Mouse (Mus musculus): ENCODE results near the gene Ndufb2.

Ndufb2 gene

DNA sequence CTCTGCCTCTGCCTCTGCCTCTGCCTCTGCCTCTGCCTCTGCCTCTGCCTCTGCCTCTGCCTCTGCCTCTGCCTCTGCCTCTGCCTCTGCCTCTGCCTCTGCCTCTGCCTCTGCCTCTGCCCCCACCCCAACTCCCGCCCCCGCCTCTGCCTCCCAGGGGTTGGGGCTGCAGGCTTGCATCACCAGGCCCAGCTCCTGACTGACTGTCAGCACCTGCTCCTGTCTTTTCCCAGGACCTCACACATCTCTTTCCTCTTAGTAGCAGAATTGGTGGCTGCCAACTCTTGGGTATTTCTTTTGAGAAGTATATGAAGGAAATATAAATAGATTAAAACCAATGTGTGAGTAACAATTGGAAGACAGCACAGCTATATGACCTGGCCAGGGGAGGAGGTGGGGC lies 11.8 kb upstream of the Ndufb2 start:
- no peak for DNase-seq (ENCODE audit: low spot score)

DNA sequence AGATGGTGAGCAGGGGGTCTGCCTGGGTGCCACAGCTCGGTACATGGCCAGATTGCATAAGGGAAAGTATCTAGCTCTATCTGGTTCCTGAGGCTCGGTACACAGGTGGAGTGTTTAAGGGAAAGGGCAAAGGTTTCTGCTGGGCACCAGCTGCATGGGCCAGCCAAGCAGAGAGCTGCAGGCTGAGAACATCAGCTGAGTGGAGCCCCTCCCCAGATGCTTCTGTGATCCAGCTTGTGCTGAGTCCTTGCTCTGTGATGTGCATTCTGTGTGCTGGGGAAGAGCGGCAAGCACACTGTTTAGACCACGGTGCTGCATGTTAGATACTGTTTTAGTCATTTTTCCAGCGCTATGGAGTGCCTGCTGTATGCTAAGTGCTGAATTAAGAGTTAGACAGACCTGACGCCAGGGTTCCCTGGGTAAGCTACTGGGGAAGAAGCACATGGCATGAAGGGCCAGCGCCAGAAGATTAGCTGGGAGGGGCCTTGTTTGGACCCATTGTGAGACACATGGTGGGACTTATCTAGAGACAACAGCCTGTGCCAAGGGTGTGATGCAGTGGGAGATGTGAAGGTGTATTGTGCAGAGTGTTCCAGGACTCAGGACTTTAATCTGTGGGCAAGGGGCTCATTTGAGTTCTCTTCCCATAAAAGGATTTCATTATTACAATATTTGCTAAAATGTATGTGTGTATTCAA lies 11.1 kb upstream of the Ndufb2 start:
- no peak for DNase-seq (ENCODE audit: low spot score)

DNA sequence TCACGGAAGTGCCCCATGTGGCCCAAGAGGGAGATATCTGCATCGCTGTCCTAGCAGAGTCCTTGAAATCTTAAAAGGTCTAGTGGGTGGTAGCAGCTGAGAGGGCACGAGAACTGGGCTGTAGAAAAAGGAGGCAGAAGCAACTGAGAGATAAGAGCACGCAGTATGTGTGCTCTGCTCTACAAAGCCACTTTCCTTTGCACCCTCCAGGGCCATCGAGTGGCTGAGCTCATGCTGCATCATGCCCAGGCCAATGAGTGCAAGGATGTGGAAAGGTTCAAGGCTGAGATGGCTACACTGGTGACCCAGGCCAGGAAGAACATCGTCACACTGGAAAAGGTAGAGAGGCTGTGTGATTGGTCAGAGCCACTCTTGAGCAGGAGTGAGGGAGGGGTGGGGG lies 6.9 kb upstream of the Ndufb2 start, which contains the start of gene Gm42420:
Gm42420 (plus strand) TSS at position 237 of the 400 bp plus-strand sequence.
- no peak for DNase-seq (ENCODE audit: low spot score)

DNA sequence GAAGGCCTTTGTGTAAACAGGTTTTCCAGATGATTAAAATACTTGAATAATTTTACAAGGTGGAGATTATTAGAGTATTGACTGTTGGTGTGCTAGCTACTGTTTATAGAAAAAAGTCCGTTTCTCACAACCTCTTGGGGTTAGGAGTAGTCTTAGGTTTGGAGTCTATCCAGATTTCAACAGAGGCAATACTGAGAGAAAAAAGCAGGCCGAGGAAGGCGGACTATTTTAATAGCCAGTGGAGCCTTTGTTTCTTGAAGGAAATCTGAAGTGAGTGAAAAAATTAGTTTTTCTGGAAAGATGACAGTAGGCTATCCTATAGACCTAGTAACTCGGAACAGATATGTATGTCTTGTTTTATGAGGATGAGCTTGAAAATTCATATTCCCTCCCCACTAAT lies 893 bp upstream of the Ndufb2 start:
- no peak for DNase-seq (ENCODE audit: low spot score)

DNA sequence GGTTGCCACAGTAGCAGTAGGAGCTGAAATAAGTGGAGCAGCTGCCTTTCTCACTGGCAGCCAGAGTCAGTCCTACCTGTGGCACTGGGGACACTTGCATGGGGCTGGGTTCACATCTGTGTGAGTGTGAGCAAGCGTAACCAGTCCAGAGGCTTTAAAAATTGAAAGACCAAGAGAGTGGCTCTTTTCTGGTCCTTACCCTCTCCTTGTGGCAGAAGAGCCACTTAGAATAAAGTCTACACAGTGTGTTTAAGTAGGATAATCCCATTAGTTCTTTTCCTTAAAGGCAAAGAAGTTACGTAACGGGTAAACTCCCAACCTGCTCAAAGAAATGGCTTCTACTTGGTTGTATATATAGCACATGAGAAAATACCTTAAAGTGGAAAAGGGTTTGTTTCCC lies 8.5 kb downstream of the Ndufb2 start:
- no peak for DNase-seq (ENCODE audit: low spot score)

DNA sequence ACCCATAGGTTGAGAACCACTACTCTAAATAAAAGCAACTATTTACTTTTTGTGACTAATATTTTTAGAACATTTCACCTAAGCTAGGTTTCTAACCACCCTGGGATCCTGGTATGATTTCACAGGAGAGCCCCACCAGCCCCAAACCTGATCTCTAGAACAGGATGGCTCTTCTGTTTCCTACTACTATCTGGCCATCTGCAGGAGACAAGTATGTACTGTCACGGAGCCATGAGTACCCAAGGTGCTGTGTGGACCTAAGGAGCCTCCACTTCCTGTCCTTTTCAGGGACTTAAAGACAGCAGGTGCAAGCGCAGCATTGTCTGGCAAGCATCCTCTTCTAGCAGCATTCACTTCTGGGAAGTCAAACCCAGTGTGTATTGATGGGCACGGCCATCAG lies 9.5 kb downstream of the Ndufb2 start:
- no peak for DNase-seq (ENCODE audit: low spot score)

DNA sequence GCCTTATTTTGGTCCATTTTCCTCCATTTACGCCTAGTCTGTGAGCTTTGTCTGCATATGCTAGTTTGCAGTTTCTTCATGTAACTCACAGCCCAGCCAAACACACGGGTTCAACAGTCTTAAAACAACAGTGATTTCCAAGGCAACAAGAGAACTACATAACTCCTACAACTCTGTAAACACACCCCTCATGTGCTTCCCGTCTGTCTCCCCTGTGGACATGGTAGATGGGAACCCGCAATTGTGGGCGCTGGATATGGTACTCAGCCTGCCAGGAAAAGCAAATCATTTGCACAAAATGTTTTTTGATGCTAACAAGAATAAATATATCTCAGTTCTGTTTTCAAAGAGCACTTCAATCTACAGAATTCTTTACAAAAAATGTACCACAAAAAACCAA lies 12.2 kb downstream of the Ndufb2 start:
- DNase-seq (ENCODE audit: low spot score): no peak

DNA sequence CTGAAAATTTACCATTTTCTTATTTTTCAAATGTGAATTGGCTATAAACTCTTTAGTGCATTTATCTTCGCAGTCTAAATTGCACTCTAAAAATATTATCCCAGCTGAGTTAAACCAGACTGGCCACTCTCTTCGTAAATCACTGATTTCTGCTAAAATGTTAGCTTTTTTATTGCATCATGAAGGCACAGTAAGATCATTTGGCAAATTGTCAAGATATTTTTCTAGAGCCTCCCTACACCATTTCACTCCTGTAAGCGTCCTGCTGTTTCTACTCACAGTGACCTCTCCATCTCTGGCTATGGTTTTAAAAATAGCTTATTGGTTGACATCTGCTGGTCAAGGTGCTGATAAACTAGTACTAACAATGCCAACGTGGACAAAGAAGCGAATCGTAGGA lies 13.7 kb downstream of the Ndufb2 start:
- DNase-seq (ENCODE audit: low spot score): no peak

DNA sequence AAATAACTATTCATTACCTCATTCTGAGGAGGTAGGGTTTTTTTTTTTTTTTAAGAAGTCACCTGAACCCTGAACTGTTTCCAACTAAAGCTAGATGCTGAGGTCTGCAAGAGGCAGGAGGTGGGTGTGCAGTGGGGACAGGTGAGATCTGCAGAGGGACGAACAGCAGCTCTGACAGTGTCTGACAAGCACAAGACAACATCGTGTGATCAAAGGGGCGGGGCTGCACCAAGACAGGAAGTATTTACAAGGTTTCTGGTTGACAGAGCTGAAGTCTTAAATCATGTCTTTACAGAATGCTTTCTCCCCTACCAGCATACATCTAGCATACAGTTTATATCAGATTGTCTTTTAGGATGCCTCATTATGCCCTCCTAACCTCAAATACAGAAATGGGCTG lies 14.5 kb downstream of the Ndufb2 start:
- no peak for DNase-seq (ENCODE audit: low spot score)

DNA sequence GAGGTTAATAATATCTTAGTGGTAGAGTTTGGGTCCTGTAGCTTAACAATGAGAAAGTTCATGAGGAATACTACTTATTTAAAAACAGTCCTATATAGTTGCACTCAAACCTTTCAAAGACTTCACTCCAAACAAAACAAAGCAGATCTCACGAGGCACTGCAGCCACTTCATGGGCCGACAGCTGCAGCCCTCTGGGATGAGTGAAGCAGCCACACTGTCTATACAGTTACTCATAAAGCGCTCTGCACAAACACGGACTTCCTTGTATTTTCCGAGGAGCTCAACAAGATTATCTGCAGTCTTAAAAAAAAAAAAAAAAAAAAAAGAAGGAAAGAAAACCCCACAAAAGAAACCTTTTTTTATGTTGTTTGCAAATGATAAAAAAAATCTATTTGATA lies 15.0 kb downstream of the Ndufb2 start:
- DNase-seq (ENCODE audit: low spot score): no peak

DNA sequence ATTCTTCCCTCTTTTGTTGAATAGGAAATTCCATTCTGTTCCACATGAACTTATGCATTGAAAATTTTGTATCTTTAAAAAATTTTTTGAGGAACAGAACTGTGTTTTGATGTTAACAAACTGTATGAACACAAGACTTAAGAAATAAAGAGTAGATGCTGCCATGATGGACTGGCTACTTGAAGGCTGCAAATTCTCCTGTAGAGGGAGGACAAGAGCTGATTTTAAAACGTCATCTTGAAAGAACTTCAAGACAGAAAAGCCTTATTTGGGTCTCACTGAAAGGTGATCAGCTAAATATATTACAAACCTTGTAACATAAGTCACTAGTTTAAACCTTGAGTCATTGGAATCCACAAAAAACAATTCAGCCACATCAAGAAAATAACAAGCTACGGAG lies 17.8 kb downstream of the Ndufb2 start:
- no peak for DNase-seq (ENCODE audit: low spot score)

DNA sequence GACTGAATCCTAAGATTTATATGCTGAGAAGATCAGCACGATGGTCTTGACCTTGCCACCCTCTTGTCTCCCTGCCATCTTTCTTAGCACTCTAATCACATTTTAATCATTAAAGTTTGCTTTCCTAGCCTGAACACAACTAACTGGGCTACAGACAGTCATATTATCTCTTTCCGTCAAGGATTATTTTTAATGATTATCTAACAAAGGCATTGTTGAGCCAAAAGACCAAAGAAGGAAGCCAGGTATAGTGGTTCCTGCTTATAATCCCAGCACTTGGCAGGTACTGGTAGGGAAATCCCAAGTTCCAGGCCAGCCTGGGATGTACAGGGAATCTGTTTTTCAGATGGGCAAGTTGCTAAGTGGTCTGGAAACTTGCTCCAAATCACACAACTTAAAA lies 18.9 kb downstream of the Ndufb2 start:
- no peak for DNase-seq (ENCODE audit: low spot score)
